Mouse (Mus musculus) yolk sac, embryonic 10.5 days (tissue): ENCODE results near the gene Cldn3.

Source experiments
- DNase-seq: peaks from one replicate; pipeline ENCODE4 v3.0.0-alpha.2; 2017; ENCODE audit warnings: low spot score

Gene Cldn3

DNA sequence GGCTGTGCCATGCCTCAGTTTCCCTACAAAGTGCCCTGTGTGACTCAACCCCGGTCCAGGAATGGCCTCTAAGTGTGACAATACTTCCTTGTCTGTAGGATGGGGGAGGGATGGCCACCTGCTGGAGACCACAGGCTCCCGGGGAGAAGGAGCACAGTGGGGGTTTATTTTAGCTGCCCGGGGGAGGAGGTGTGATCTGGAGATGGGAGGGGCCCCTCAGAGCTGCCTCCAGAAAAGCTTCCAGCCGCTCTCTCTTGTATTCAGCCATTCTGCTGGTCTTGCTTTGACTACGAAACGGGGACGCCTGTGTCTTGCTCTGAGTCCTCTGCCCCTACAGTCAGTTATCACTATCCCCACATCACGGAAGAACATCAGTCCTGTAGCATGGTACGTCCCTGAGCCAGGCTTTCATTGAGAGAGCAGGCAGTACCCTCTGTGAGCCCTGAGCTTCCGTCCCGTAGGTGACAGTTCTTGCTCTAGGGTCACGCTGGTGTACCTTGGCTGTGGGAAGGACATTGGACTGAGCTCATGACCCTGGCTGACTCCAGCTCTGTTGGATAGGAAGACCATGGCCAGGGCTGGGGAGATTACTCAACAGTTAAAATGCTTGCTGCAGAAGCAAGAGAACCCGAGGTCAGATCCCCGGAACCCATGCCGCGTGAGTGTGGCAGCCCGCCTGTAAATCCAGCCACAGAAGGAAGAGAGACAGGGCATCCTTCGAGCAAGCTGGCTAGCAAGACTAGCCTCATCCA lies 49.8 kb downstream of the Cldn3 start:
- DNase-seq = peak; percentile 81
